Mouse (Mus musculus): ENCODE results near the gene Usp39. TPM values are rescaled to one million over a fixed set of nuclear protein-coding genes. Genes with fewer than 3 reads are reported as not detected.

The Usp39 gene
- total RNA-seq, 2 experiments from 2014 or later = 31.0 to 32.5 TPM

- DNase-seq (ENCODE audit: low spot score in 2 of 2) = no peak
- no peak overlapping the region for H3K4me3 ChIP-seq
- no peak for TF ChIP-seq CTCF (conservative IDR thresholded peaks at IDR 0.05)
- H3K27ac ChIP-seq = no peak overlapping the region
These were observed 47.2 kb downstream of the Usp39 start for GRCm38 (mm10) chr6:72297825-72298224.

DNA sequence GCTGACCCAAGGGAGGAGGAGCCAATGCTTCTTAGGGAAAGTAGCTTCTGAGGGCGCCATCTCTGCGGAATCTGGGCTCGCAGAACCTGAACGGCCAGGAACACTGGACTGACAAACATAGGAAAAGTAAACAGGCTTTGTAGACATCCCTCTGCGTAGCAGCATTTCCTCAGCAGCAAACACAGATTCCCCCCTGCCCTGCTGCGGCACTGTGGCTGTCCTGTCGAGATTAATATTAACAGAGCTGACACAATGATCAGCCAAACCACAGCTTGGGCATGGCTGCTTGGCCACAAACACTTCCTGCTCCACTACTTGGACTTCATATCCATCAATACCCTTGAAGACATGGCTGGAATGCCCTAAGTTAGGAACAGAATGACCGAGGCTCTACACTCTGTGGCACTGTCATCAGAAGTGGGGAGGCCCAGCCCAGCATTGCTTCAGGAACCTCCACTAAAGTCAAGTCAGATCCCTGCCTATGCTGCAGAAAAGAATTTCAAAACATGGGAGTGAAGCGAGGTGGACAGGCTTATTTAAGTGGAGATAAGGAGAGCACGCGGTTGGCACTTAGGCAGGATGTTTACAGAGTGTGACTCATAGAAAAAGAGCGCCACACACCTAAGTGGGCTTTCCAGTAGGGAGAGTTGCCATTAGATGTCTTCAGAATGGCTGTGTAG is 51.9 kb downstream of the Usp39 start:
- DNase-seq (ENCODE audit: low spot score in 2 of 2) = no peak
- Histone ChIP-seq H3K27ac (no peak overlapping the region), H3K4me3 (no peak overlapping the region)
- TF ChIP-seq CTCF (conservative IDR thresholded peaks at IDR 0.05) = no peak

- DNase-seq (ENCODE audit: low spot score in 2 of 2) = no peak
- H3K4me3 ChIP-seq = no peak overlapping the region
- no peak for TF ChIP-seq CTCF (conservative IDR thresholded peaks at IDR 0.05)
- no peak overlapping the region for H3K27ac ChIP-seq
These were observed 55.5 kb downstream of the Usp39 start for GRCm38 (mm10) chr6:72289484-72289883.

DNA sequence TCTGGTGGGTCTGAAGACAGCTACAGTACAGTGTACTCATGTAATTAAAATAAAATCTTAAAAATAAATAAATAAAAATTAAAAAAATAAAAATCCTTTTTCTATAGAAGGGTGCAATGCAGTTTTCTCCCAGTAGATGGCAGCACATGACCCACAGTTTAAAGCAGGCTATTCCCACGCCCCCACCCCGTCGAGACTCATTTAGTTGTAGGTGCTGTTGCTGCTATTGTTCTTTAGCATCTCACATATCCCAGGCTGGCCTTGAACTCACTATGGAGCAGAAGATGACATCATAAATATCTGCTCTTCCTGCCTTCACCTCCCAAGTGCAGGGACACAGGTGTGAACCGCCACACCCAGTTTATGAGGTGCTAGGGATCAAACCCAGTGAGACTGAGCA is 61.1 kb downstream of the Usp39 start:
- H3K27ac ChIP-seq = no peak overlapping the region
- DNase-seq (ENCODE audit: low spot score in 2 of 2) = peak in 1 of 2 experiments; percentile 49
- peak; percentile 88 for TF ChIP-seq CTCF (conservative IDR thresholded peaks at IDR 0.05)
- no peak overlapping the region for H3K4me3 ChIP-seq

GRCm38 (mm10) chr6:72280410-72280998 is 64.5 kb downstream of the Usp39 start:
- no peak overlapping the region for H3K4me3 ChIP-seq

GRCm38 (mm10) chr6:72279505-72279904 is 65.5 kb downstream of the Usp39 start:
- no peak for DNase-seq (ENCODE audit: low spot score in 2 of 2)
- Histone ChIP-seq H3K4me3 (no peak overlapping the region), H3K27ac (no peak overlapping the region)
- no peak for TF ChIP-seq CTCF (conservative IDR thresholded peaks at IDR 0.05)

More at GRCm38 (mm10) chr6:72280410-72280998, 64.5 kb downstream of the Usp39 start:
- H3K27ac ChIP-seq = no peak overlapping the region
- DNase-seq (ENCODE audit: low spot score in 2 of 2) = no peak
- no peak for TF ChIP-seq CTCF (conservative IDR thresholded peaks at IDR 0.05)

DNA sequence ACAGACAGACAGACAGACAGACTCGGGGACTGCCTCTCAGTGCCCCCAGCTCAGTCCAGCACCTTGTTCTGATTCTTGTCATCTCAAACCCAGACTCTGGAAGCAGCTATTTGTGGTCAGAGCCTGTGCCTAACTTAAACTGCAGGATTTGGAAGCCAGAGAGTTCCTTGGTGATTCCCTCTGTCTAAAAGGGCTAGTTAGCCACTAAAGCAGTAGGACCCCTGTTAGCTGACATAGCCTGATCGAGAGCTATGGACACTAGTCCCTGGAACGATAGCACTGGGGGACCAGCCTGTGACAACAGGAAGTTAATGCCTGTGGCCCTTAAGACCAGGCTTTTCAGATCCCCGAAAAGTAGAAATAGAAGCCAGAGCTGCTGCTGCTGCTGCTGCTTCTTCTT is 66.1 kb downstream of the Usp39 start:
- Histone ChIP-seq H3K27ac (no peak overlapping the region), H3K4me3 (no peak overlapping the region)
- no peak for DNase-seq (ENCODE audit: low spot score in 2 of 2)
- TF ChIP-seq CTCF (conservative IDR thresholded peaks at IDR 0.05) = no peak

DNA sequence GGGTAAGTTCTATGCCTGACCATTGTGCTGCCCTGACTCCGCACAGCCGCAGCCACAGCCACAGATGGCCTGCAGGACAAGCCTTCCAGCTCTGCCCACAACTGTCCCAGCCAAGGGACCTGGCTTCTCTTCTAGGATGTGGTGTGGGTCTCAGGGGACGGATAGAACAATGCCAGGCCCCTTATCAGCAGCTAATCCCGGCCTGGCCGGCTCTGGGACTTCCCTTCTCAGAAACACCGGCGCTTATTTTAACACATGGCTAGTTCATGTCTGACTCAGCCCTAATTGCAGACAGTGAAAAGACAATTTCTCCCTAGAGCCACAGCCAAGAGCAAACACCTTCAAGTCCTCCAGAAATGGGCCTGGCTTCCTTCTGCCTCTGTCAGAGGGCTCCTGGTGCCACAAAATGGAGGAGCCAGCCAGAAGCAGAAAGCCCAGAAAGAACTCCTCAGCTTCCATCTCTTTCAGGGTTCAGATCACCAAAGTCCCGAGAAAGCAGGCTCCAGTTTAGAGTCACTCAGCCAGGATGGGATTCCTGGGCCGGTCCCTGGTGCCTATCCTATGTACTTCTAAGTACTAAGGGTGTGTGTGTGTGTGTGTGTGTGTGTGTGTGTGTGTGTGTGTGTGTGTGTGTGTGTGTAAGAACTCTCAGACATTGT is 67.3 kb downstream of the Usp39 start:
- Histone ChIP-seq H3K27ac (peak overlapping the region; percentile 43; the same call in 1 of the 2 replicates), H3K4me3 (no peak overlapping the region)
- DNase-seq (ENCODE audit: low spot score in 2 of 2) = no peak
- TF ChIP-seq CTCF (conservative IDR thresholded peaks at IDR 0.05) = no peak

DNA sequence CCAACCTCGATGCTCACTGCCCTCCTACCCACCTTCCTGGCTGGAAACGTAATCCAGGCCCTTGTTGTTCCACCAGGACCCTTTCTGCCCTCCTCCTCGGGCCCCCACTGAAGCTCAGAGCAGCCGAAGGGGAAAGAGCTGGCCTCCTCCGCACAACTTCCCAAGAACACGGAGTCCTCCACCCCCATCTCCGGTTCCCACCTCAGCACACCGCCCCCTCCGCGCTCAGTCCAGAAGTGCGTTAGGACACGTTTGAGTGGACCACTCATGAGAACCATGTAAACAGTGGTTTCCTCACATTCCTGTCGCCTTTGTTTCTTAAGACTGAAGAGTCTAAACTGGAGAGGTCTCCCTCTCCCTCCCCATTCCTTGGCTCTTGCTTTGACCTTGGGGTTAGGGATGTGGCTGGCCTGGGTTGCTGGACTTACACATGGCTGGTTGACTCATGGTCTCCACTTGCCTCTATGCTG is 68.0 kb downstream of the Usp39 start:
- H3K4me3 ChIP-seq = no peak overlapping the region
- peak overlapping the region; percentile 54; the same call in 1 of the 2 replicates for H3K27ac ChIP-seq
- DNase-seq (ENCODE audit: low spot score in 2 of 2) = no peak
- TF ChIP-seq CTCF (conservative IDR thresholded peaks at IDR 0.05) = no peak

DNA sequence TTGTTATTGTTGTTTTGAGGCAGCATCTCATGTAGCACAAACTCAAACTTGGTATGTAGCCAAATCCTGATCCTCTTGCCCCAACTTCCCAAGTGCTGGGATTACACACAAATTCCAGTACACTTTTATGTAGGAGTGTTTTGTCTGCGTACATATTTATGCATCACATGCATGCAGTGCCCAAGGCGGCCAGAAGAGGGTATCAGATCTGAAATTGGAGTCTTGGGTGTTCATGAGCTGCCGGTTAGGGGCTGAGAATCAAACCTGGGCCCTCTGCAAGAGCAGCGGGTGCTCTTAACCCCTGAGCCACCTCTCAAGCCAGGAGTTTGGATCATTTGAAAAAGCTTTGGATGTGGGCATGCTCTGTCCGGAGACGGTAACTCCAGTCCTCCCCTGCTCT is 68.8 kb downstream of the Usp39 start:
- H3K4me3 ChIP-seq = no peak overlapping the region
- peak; percentile 45 for TF ChIP-seq CTCF (conservative IDR thresholded peaks at IDR 0.05)
- H3K27ac ChIP-seq = no peak overlapping the region
- no peak for DNase-seq (ENCODE audit: low spot score in 2 of 2)

- no peak overlapping the region for H3K4me3 ChIP-seq
- TF ChIP-seq CTCF (conservative IDR thresholded peaks at IDR 0.05) = no peak
- DNase-seq (ENCODE audit: low spot score in 2 of 2) = no peak
- no peak overlapping the region for H3K27ac ChIP-seq
These were observed 69.5 kb downstream of the Usp39 start for GRCm38 (mm10) chr6:72275527-72275926.

DNA sequence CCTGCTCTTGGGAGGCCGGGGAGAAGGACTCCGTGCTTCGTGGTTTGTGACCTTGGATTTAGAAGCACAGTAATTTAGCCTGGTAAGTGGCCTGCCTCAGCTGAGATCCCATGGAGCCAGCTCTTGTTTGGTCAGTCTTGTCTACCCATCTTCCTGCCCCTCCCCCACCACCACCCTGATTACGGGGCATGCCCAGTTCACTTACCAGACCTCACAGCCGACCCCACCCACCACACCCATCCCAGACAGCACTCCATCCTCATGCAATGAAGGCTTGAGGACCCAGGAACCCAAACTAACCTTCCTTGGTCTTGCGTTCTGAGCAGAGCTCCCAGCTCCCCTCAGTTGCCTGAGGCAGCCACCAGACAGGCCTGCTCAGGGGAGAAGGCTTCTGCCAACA is 71.8 kb downstream of the Usp39 start:
- no peak for TF ChIP-seq CTCF (conservative IDR thresholded peaks at IDR 0.05)
- DNase-seq (ENCODE audit: low spot score in 2 of 2) = no peak
- H3K4me3 ChIP-seq = no peak overlapping the region
- no peak overlapping the region for H3K27ac ChIP-seq

DNA sequence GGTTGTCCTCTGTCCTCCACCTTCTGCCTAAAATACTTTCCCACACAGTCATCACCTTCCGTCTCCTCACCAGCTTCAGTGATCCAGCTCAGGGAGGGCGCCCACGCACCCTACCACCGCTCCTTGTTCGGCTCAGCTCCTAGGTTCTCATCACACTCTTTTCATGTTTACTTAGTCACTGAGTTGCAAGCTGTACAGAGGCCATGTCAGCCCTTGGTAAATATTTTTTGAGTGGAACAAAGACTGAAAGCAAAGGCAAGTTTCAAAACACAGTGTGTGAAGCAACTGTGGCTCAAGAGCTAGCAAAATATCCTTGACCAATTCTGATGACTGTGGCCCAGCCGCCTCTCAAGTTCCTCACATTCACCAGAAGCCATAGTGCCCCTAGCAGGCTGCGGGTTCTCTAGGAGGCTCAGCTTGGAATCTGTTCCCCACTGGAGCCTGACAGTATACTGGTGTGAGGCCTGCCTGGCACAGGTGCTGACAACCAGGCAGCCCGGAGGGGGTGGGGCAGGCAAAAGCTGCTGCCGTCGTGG is 72.8 kb downstream of the Usp39 start:
- Histone ChIP-seq H3K4me3 (no peak overlapping the region), H3K27ac (no peak overlapping the region)
- TF ChIP-seq CTCF (conservative IDR thresholded peaks at IDR 0.05) = no peak
- DNase-seq (ENCODE audit: low spot score in 2 of 2) = no peak
